Mouse (Mus musculus): Measurements from ENCODE around the gene Pkig. TPM values are rescaled to one million over a fixed set of nuclear protein-coding genes. Genes with fewer than 3 reads are reported as not detected.
A peak's percentile ranks its signal among the peaks of the same experiment; 100 is the strongest.
"Not testable (repeated sequence)": the region's sequence is repeated elsewhere in the genome, so short reads cannot be mapped to it uniquely, and the experiment has no call there.

The Pkig gene
- polyA plus RNA-seq, 1 experiment from 2014 or later, result 145 TPM

DNA sequence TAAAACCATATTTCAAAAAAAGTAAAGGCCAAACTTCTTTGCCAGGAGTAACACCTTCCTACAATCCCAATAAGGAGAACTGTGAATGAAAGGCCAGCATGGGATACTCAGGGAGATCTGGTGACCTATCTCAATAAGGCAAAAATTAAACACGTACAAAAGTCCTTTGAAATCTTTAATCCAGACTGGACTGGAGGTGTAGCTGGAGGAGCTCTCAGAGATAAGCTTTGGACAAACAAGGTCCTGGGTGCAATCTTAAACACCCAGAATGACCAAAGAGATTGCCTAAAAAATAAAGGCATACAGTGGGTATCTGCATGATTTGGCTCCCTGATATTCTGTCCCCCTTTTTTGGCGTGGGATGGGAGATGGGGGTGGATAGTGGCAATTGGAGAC, 14.6 kb upstream of the Pkig start:
- H3K9me3 ChIP-seq (ENCODE audit: low read depth, low read length), result no peaks in the 10 kb centered on the region
- TF ChIP-seq CTCF (IDR thresholded peaks at IDR 0.05; ENCODE audit: low read depth), result no peak
- peak overlapping the region; percentile 94 for H3K9ac ChIP-seq
- peaks cover 8% of the 10 kb centered on the region; the same call in 1 of the 2 replicates for H3K4me1 ChIP-seq (ENCODE audit: insufficient read depth)
- peak overlapping the region; percentile 87 for H3K4me3 ChIP-seq (ENCODE audit: low read depth, low read length)
- peak overlapping the region; percentile 73 for H3K4me2 ChIP-seq
- peak overlapping the region; percentile 100 for H3K27ac ChIP-seq (ENCODE audit: low read depth)
- no peak for ATAC-seq (ENCODE audit: insufficient read depth)
- H3K27me3 ChIP-seq (ENCODE audit: insufficient read depth, low read length), result no peaks in the 10 kb centered on the region
- H3K36me3 ChIP-seq (ENCODE audit: insufficient read depth), result peaks cover 10% of the 10 kb centered on the region; the same call in 1 of the 2 replicates
- no peak for DNase-seq
- WGBS, result 51% methylated on average over 2 of the region's 2 CpGs

- Histone ChIP-seq H3K4me2 (peak overlapping the region; percentile 73), H3K36me3 (ENCODE audit: insufficient read depth) (peaks cover 10% of the 10 kb centered on the region; the same call in 1 of the 2 replicates), H3K9ac (peak overlapping the region; percentile 94), H3K9me3 (ENCODE audit: low read depth, low read length) (no peaks in the 10 kb centered on the region), H3K27me3 (ENCODE audit: insufficient read depth, low read length) (no peaks in the 10 kb centered on the region), H3K4me1 (ENCODE audit: insufficient read depth) (peaks cover 8% of the 10 kb centered on the region; the same call in 1 of the 2 replicates), H3K27ac (ENCODE audit: low read depth) (peak overlapping the region; percentile 100), H3K4me3 (ENCODE audit: low read depth, low read length) (peak overlapping the region; percentile 87)
- WGBS, result 0% methylated on average over 4 of the region's 4 CpGs
- DNase-seq (peak; percentile 30), ATAC-seq (ENCODE audit: insufficient read depth) (no peak)
- TF ChIP-seq CTCF (IDR thresholded peaks at IDR 0.05; ENCODE audit: low read depth), result no peak
Observed at GRCm38 (mm10) chr2:163644047-163644446, 14.1 kb upstream of the Pkig start.

DNA sequence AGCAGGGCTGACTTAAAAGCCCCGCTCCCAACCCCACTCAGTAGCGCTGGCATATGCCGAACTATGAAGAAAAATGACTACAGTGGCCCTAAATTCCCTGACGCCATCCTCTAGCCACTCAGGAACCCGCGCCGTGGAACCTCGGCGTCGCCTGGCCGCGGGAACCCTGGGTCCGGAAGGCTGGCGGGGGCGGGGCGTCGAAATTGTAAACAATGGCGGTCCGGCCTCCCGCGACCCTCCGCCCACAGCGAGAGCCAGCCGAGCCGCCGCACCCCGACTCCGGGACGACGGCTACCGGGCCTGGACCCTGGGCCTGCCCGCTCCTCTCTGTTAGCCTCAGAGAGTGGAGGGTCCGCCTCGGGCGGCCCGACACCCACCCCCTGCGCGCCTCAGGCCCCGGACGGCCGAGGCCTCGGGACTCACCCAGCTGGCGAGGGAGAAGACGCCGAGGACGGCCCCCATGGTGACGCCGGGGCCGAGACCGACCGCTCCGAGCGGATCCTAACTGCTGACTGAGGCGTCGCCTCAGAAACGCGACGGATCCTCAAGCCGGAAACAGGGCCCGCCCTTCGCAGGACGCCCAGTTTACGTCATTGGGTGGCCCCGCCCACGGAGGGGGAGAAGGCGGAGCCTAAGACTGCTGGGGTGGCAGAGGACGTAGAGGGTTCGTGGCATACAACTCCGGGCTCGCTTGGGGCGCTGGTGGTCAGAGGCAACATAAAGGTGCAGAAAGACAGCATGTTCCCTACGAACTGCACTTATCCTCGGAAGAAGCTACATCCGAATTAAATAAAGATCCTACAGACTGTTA, 13.4 kb upstream of the Pkig start, which contains the start of gene Serinc3:
Gene Serinc3 (minus strand): TSS at position 557 of the 811 bp plus-strand sequence.
- DNase-seq (peak; percentile 100), ATAC-seq (ENCODE audit: insufficient read depth) (peak; percentile 95)
- Histone ChIP-seq H3K36me3 (ENCODE audit: insufficient read depth) (peaks cover 10% of the 10 kb centered on the region; the same call in 1 of the 2 replicates), H3K4me2 (peak within 1 kb of the TSS; percentile 73), H3K27me3 (ENCODE audit: insufficient read depth, low read length) (no peaks in the 10 kb centered on the region), H3K27ac (ENCODE audit: low read depth) (peak within 1 kb of the TSS; percentile 100), H3K4me1 (ENCODE audit: insufficient read depth) (peaks cover 5% of the 10 kb centered on the region; the same call in 1 of the 2 replicates), H3K4me3 (ENCODE audit: low read depth, low read length) (peak within 1 kb of the TSS; percentile 87), H3K9me3 (ENCODE audit: low read depth, low read length) (no peaks in the 10 kb centered on the region), H3K9ac (peak within 1 kb of the TSS; percentile 94)
- under 1% methylated on average over 74 of the region's 74 CpGs for WGBS
- TF ChIP-seq CTCF (IDR thresholded peaks at IDR 0.05; ENCODE audit: low read depth), result peak; percentile 67

GRCm38 (mm10) chr2:163645700-163646460, 12.3 kb upstream of the Pkig start:
- H3K4me1 ChIP-seq (ENCODE audit: insufficient read depth), result 0 out of 2 replicates have a peak, but pooled peaks cover 5% of the 10 kb centered on the region
- DNase-seq, result peak; percentile 9
- H3K4me3 ChIP-seq (ENCODE audit: low read depth, low read length), result no peak overlapping the region
- H3K27ac ChIP-seq (ENCODE audit: low read depth), result peak overlapping the region; percentile 100
- peak overlapping the region; percentile 4; the same call in 1 of the 2 replicates for H3K9ac ChIP-seq
- no peaks in the 10 kb centered on the region for H3K27me3 ChIP-seq (ENCODE audit: insufficient read depth, low read length)
- H3K4me2 ChIP-seq, result peak overlapping the region; percentile 73; the same call in 1 of the 2 replicates
- peaks cover 7% of the 10 kb centered on the region; the same call in 1 of the 2 replicates for H3K9me3 ChIP-seq (ENCODE audit: low read depth, low read length)
- peaks cover 8% of the 10 kb centered on the region; the same call in 1 of the 2 replicates for H3K36me3 ChIP-seq (ENCODE audit: insufficient read depth)
- ATAC-seq (ENCODE audit: insufficient read depth), result no peak
- no peak for TF ChIP-seq CTCF (IDR thresholded peaks at IDR 0.05; ENCODE audit: low read depth)
- WGBS, result 76% methylated on average over 11 of the region's 11 CpGs

DNA sequence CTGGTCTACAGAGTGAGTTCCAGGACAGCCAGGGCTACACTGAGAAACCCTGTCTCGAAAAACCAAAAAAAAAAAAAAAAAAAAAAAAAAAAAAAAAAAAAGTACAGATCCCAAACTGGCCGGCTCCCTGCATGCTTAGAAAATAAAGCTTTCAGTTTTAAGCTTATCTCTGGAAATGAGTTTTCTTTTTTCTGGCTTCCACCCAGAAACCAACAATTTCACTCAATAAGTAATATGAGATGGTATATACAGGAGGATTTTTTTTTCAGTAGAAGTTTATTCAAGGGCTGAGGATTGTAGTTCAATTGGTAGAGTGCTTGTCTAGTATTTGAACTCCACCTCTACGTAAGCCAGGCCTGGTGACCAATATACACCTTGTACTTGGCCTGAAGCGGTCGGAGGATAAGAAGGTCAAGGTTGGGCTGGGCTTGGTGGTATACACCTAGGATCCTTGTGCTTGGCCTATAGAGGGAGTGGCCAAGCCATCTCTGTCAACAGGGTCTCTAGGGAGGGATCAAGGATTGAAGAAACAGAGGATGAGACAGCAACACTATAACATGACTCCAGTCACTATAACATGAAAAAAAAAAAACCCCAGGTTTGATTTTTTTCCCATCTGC, 11.6 kb upstream of the Pkig start:
- ATAC-seq (ENCODE audit: insufficient read depth) (no peak), DNase-seq (peak; percentile 77)
- 65% methylated on average over 5 of the region's 5 CpGs for WGBS
- peaks cover 7% of the 10 kb centered on the region; the same call in 1 of the 2 replicates for H3K9me3 ChIP-seq (ENCODE audit: low read depth, low read length)
- no peak overlapping the region for H3K9ac ChIP-seq
- no peak overlapping the region for H3K4me3 ChIP-seq (ENCODE audit: low read depth, low read length)
- H3K4me1 ChIP-seq (ENCODE audit: insufficient read depth), result 0 out of 2 replicates have a peak, but pooled peaks cover 5% of the 10 kb centered on the region
- H3K27ac ChIP-seq (ENCODE audit: low read depth), result no peak overlapping the region
- no peak for TF ChIP-seq CTCF (IDR thresholded peaks at IDR 0.05; ENCODE audit: low read depth)
- no peak overlapping the region for H3K4me2 ChIP-seq
- H3K27me3 ChIP-seq (ENCODE audit: insufficient read depth, low read length), result no peaks in the 10 kb centered on the region
- H3K36me3 ChIP-seq (ENCODE audit: insufficient read depth), result 0 out of 2 replicates have a peak, but pooled peaks cover 3% of the 10 kb centered on the region

GRCm38 (mm10) chr2:163655699-163656098, 2.5 kb upstream of the Pkig start:
- not testable (repeated sequence) for H3K4me1 ChIP-seq (ENCODE audit: insufficient read depth); H3K27me3 ChIP-seq (ENCODE audit: insufficient read depth, low read length); H3K9me3 ChIP-seq (ENCODE audit: low read depth, low read length); DNase-seq; H3K36me3 ChIP-seq (ENCODE audit: insufficient read depth); ATAC-seq (ENCODE audit: insufficient read depth); H3K4me2 ChIP-seq; H3K27ac ChIP-seq (ENCODE audit: low read depth); H3K9ac ChIP-seq; H3K4me3 ChIP-seq (ENCODE audit: low read depth, low read length)
- WGBS, result 96% methylated on average over 7 of the region's 12 CpGs
